Mouse (Mus musculus) kidney, postnatal 10 days (tissue): ENCODE measurements around the gene Acvr1b.

Experiments used
- DNase-seq: peaks from one replicate; pipeline ENCODE4 v3.0.0; 2021; ENCODE audit warnings: mixed read lengths

Acvr1b gene

GRCm38 (mm10) chr15:101253886-101254795 lies 80.3 kb downstream of the Acvr1b start, which contains the start of gene Nr4a1:
Gene Nr4a1, plus strand, starts transcription at chr15:101254269.
- peak; percentile 88 for DNase-seq

GRCm38 (mm10) chr15:101255842-101256462 lies 82.1 kb downstream of the Acvr1b start:
- no peak for DNase-seq

- no peak for DNase-seq
Measured at GRCm38 (mm10) chr15:101256463-101257206, 82.8 kb downstream of the Acvr1b start.

- DNase-seq: no peak
Measured at GRCm38 (mm10) chr15:101258420-101258819, 84.6 kb downstream of the Acvr1b start.

- DNase-seq: no peak
Measured at GRCm38 (mm10) chr15:101259922-101260321, 86.1 kb downstream of the Acvr1b start.

- peak; percentile 77 for DNase-seq
Measured at GRCm38 (mm10) chr15:101260387-101260786, 86.5 kb downstream of the Acvr1b start.

- peak; percentile 48 for DNase-seq
Measured at GRCm38 (mm10) chr15:101260874-101261622, 87.2 kb downstream of the Acvr1b start.

- DNase-seq: peak; percentile 58
Measured at GRCm38 (mm10) chr15:101262502-101262901, 88.6 kb downstream of the Acvr1b start.
